Mouse (Mus musculus) forebrain, embryonic 16.5 days (tissue): Measurements from ENCODE around the gene Baz2b. TPM values are rescaled to one million over a fixed set of nuclear protein-coding genes. Genes with fewer than 3 reads are reported as not detected.

Experiments
- ATAC-seq: fragments of 200-750 bp; cut with Nextera tagmentation; 2 replicates; pipeline ENCODE4 v1.8.0; 2017; ENCODE audit warnings: mild to moderate bottlenecking, moderate library complexity
- H3K27ac ChIP-seq: fragments of 300-500 bp; sonication (generic); 2 replicates; pipeline ENCODE4 v1.5.1; 2014; ENCODE audit warnings: low read length, control low read depth
- H3K27me3 ChIP-seq: fragments of 300-500 bp; sonication (generic); replicated peaks from 2 replicates; pipeline ENCODE4 v1.6.1; 2014; ENCODE audit warnings: low read length; ENCODE audit not compliant: control insufficient read depth, insufficient read depth
- H3K36me3 ChIP-seq: fragments of 300-500 bp; sonication (generic); 2 replicates; pipeline ENCODE4 v1.6.1; 2014; ENCODE audit not compliant: control insufficient read depth, insufficient read depth
- H3K4me1 ChIP-seq: fragments of 300-500 bp; sonication (generic); replicated peaks from 2 replicates; pipeline ENCODE4 v1.6.1; 2014; ENCODE audit warnings: low read length; ENCODE audit not compliant: control insufficient read depth, insufficient read depth
- H3K4me2 ChIP-seq: fragments of 300-500 bp; sonication (generic); 2 replicates; pipeline ENCODE4 v1.6.1; 2014; ENCODE audit warnings: mild to moderate bottlenecking, low read length, control low read depth
- H3K4me3 ChIP-seq: fragments of 300-500 bp; sonication (generic); replicated peaks from 2 replicates; pipeline ENCODE4 v1.5.1; 2014; ENCODE audit warnings: mild to moderate bottlenecking, low read length, control low read depth
- H3K9ac ChIP-seq: fragments of 300-500 bp; sonication (generic); replicated peaks from 2 replicates; pipeline ENCODE4 v1.6.1; 2014; ENCODE audit warnings: low read depth, low read length, control low read depth
- H3K9me3 ChIP-seq: fragments of 300-500 bp; sonication (generic); 2 replicates; pipeline ENCODE4 v1.6.1; 2016; ENCODE audit warnings: low read length; ENCODE audit not compliant: control insufficient read depth
- WGBS: fragments of 180-500 bp; shearing (Covaris S2); extraction: QIAGEN DNeasy Blood & Tissue Kit; methylation state at CpG from one replicate; pipeline ENCODE4 v1.1.7; 2014; 5-methylcytosine and 5-hydroxymethylcytosine counted together
- polyA plus RNA-seq: library from polyadenylated mRNA; unstranded; fragments of >200 nt; fragmentation: Nextera tagmentation; extraction: Ambion mirVana; gene quantifications from 2 replicates; pipeline ENCODE4 v1.2.1, GENCODE M21; 2015

Baz2b gene
- polyA plus RNA-seq, 1 experiment from 2014 or later: 70.2 TPM

DNA sequence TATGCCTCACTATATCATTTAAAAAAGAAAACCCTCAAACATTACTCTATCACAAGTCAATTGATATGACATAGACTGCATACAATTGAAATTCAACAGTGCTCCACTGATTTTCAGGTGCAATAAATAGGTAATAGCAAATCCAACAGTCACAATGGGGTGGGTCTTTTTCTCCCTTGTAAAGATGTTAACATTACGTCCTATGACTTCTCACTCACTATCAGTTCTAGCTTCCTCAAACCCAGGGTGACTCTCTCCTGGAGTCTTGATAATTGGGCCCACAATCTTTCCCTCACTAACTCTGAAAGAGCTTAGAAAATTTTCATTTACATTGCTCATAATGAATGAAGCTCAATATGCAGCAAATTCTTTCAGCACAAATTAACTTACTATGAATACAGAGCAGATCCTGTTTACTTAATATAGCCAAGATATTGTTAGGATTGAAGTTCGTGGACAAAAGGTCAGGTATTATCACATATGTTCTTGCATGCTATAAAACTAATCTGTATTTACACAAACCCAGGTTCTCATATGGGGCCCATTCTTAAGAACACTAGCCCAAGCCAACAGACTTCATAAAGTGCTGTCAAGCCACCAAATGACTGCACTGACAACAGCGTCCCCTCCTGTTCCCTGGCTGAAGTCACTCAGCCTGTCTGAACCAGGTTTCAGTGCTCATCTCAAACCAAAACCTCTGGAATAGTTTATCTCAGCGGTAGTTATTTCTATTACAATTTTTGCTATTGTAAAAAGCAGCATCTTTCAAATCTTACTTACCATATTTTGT lies 168.0 kb downstream of the Baz2b start:
- Histone ChIP-seq H3K4me1 (peaks cover 6% of the 10 kb centered on the region; the same call in 1 of the 2 replicates), H3K27ac (no peak overlapping the region), H3K4me3 (no peak overlapping the region), H3K36me3 (no peaks in the 10 kb centered on the region), H3K9ac (no peak overlapping the region), H3K4me2 (no peak overlapping the region), H3K27me3 (no peaks in the 10 kb centered on the region), H3K9me3 (no peaks in the 10 kb centered on the region)
- WGBS: 91% methylated on average over 4 of the region's 4 CpGs
- no peak for ATAC-seq

DNA sequence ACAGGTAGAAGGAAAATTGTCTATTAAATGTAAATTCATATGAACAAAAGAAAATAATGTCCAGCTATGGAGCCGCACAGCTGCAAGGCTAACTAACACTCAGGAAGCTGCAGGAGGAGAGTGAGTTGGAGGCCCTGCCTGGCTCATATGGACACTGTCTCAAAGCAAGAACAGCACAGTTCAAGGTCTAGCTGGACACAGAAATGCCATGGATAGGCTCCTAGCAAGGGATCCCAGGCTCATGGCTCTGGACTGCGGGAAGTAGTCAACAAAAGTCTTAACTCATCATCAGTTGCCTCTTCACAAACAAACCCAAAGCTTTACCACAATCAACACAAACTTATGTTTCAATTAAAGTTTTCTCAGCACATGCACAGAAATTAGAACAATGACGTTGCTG lies 169.5 kb downstream of the Baz2b start:
- Histone ChIP-seq H3K4me1 (peaks cover 6% of the 10 kb centered on the region; the same call in 1 of the 2 replicates), H3K9ac (no peak overlapping the region), H3K36me3 (no peaks in the 10 kb centered on the region), H3K27ac (no peak overlapping the region), H3K27me3 (no peaks in the 10 kb centered on the region), H3K4me3 (no peak overlapping the region), H3K9me3 (no peaks in the 10 kb centered on the region), H3K4me2 (no peak overlapping the region)
- no peak for ATAC-seq
- 92% methylated on average over 3 of the region's 3 CpGs for WGBS

DNA sequence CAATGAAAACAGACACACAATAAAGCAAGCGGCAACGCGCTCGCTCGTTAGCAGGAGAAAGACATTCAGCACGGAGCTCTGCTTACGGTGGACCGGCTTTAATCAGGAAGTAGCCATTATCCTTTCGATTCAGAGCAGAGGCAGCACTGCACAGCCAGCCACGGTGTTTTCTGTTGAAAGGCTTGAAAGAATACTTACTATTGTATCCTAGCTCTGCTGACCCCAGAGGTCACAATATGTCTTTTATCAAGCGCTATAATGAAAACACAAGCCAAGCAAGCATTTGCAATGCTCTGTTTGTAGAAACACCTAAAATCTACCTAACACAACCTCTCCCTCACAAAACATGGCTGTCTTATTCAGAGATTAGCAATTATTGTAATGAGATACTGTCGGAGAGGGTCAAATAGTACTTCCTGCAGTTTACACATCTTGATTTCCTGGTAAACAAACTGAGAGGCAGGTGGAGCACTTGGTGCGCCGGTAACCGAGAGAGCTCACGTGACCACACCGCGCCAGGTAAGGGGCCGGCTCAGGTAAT lies 172.6 kb downstream of the Baz2b start:
- Histone ChIP-seq H3K27me3 (no peaks in the 10 kb centered on the region), H3K4me1 (peaks cover 6% of the 10 kb centered on the region; the same call in 1 of the 2 replicates), H3K27ac (no peak overlapping the region; the same call in 1 of the 2 replicates), H3K9ac (peak overlapping the region; percentile 30), H3K9me3 (no peaks in the 10 kb centered on the region), H3K4me2 (peak overlapping the region; percentile 73), H3K36me3 (no peaks in the 10 kb centered on the region), H3K4me3 (peak overlapping the region; percentile 39)
- WGBS: 2% methylated on average over 19 of the region's 19 CpGs
- peak; percentile 79 for ATAC-seq

DNA sequence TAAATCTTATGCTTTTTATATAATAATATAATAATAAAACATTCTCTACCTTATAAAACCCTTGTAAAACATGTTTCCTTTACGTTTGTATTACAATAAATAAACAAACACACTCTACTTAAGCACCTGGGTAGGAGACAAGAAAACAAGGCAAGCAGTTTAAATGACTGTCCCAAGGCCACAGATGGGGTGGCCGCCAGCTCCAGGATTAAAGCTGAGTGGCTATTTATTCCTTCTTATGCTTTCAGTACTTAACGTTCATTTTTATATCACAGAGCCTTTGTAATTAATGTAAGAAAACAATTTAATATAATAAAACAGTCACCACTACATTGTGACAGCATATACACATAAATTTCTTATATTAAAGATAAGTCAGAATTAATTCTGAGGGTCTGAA lies 173.3 kb downstream of the Baz2b start:
- no peak overlapping the region for H3K4me2 ChIP-seq
- 40% methylated on average over 3 of the region's 3 CpGs for WGBS
- no peaks in the 10 kb centered on the region for H3K27me3 ChIP-seq
- no peaks in the 10 kb centered on the region for H3K9me3 ChIP-seq
- no peaks in the 10 kb centered on the region for H3K36me3 ChIP-seq
- no peak overlapping the region for H3K27ac ChIP-seq
- ATAC-seq: no peak
- no peak overlapping the region for H3K9ac ChIP-seq
- H3K4me3 ChIP-seq: no peak overlapping the region
- peaks cover 6% of the 10 kb centered on the region; the same call in 1 of the 2 replicates for H3K4me1 ChIP-seq

DNA sequence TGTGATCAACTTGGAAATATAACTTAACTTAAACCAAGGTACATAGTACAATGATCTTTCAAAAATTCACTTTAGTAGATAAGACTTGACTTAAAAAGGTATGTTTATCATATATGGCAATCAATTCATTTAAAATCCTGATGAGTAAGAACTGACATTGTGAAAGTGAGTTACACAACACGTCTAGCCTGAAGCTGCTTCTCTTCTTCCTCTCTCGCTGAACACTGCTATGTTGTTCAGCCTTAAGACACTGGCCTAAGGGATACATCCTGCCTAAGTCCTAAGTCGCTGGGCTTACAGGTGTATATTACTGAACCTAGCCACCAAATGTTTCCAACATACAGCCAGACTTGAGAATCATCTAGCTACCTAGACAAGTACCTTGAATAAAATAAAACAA lies 178.6 kb downstream of the Baz2b start:
- peaks cover 6% of the 10 kb centered on the region; the same call in 1 of the 2 replicates for H3K4me1 ChIP-seq
- ATAC-seq: no peak
- H3K27me3 ChIP-seq: no peaks in the 10 kb centered on the region
- no peak overlapping the region for H3K27ac ChIP-seq
- H3K9me3 ChIP-seq: no peaks in the 10 kb centered on the region
- 91% methylated on average over 3 of the region's 3 CpGs for WGBS
- H3K36me3 ChIP-seq: no peaks in the 10 kb centered on the region
- no peak overlapping the region for H3K4me2 ChIP-seq
- H3K4me3 ChIP-seq: no peak overlapping the region
- H3K9ac ChIP-seq: no peak overlapping the region

DNA sequence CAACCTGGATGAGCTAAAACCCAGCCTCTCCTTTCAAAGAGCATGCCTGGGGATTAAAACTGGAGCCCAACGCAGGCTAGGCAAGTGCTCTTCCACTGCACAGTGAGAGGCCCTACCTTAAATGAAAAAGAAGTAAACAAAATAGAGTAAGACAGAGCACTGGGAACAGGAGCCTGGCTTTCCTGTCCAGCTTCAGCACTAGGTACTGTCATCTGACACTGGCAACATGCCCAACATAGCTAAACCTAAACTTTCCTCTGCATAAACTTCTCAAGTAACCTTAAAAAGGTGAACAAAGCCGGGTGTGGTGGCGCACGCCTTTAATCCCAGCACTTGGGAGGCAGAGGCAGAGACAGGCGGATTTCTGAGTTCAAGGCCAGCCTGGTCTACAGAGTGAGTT lies 180.6 kb downstream of the Baz2b start:
- Histone ChIP-seq H3K27me3 (no peaks in the 10 kb centered on the region), H3K4me2 (no peak overlapping the region), H3K4me1 (peaks cover 6% of the 10 kb centered on the region; the same call in 1 of the 2 replicates), H3K36me3 (no peaks in the 10 kb centered on the region), H3K9ac (no peak overlapping the region), H3K4me3 (no peak overlapping the region), H3K27ac (no peak overlapping the region), H3K9me3 (no peaks in the 10 kb centered on the region)
- WGBS: 86% methylated on average over 5 of the region's 5 CpGs
- ATAC-seq: no peak

DNA sequence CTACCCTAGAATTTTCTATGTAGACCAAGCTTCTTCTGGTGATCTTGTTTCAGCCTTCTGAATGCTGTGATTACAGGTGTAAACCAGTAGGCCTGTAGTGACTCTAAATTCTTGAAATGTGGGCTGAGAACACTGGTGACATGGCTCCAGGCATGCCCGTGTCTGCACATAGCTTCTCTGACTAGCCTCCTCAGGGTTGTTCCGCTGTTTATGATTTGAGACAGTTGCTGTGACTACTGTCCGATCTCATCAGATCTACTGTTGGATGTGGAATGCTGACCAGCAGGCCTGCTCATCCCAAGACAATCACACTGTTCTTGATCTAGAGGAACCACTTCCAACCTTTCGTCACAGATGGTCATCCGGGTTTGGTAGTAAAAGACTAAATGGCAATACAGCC lies 182.5 kb downstream of the Baz2b start:
- H3K9ac ChIP-seq: no peak overlapping the region
- no peak overlapping the region for H3K4me3 ChIP-seq
- no peaks in the 10 kb centered on the region for H3K9me3 ChIP-seq
- 97% methylated on average over 5 of the region's 5 CpGs for WGBS
- no peak overlapping the region for H3K27ac ChIP-seq
- H3K4me2 ChIP-seq: no peak overlapping the region
- H3K36me3 ChIP-seq: no peaks in the 10 kb centered on the region
- H3K27me3 ChIP-seq: no peaks in the 10 kb centered on the region
- H3K4me1 ChIP-seq: peaks cover 6% of the 10 kb centered on the region; the same call in 1 of the 2 replicates
- ATAC-seq: no peak

DNA sequence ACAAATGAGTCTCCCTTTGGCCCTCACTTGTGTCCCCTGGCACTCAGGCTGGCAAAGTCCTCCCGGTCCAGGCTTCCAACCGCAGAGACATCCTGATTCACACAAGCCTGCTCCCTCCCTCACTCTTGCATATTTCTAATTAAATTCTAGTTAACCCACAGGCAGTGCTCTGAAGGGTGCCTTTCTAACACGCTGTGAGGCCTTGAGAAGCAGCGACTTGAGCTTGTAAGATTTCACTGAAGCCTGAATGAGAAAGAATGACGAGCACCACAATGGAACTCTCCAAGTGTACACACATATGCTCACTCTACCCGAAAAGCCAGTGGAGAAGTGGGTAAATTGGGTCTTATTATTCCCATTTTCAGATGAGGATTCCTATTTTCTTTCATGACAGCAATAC lies 183.1 kb downstream of the Baz2b start:
- Histone ChIP-seq H3K9me3 (no peaks in the 10 kb centered on the region), H3K4me2 (no peak overlapping the region), H3K27ac (no peak overlapping the region), H3K4me1 (peaks cover 6% of the 10 kb centered on the region; the same call in 1 of the 2 replicates), H3K4me3 (no peak overlapping the region), H3K36me3 (no peaks in the 10 kb centered on the region), H3K9ac (no peak overlapping the region), H3K27me3 (no peaks in the 10 kb centered on the region)
- peak; percentile 45; the same call in 1 of the 2 replicates for ATAC-seq
- 9% methylated on average over 6 of the region's 6 CpGs for WGBS

DNA sequence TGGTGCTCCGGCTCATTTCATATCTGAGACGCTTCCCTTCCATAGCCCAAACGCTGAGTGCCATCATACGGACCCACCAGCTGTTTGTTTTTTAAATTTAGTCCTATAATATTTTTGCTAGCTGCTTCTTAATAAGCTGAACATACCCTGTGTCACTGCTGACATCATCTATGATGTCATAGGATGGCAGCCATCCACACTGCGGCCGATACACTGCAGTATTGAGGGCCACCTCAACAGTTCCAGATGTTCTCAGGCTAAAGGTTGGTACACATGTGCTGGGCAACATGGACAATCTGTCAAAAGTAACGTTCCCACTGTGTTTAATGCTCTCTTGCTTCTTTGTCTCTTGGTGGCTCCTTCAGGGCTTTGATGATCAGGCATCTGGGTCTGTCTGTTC lies 185.9 kb downstream of the Baz2b start:
- H3K4me3 ChIP-seq: no peak overlapping the region
- no peaks in the 10 kb centered on the region for H3K27me3 ChIP-seq
- H3K4me2 ChIP-seq: no peak overlapping the region
- no peak overlapping the region for H3K27ac ChIP-seq
- no peak overlapping the region for H3K9ac ChIP-seq
- 92% methylated on average over 7 of the region's 7 CpGs for WGBS
- peaks cover 8% of the 10 kb centered on the region; the same call in 1 of the 2 replicates for H3K4me1 ChIP-seq
- no peak for ATAC-seq
- no peaks in the 10 kb centered on the region for H3K36me3 ChIP-seq
- no peaks in the 10 kb centered on the region for H3K9me3 ChIP-seq
